Mouse (Mus musculus) neural tube, embryonic 11.5 days (tissue): Measurements from ENCODE around the gene Kctd10. TPM values are rescaled to one million over a fixed set of nuclear protein-coding genes. Genes with fewer than 3 reads are reported as not detected.

ENCODE experiments used
- ATAC-seq: fragments of 200-750 bp; cut with Nextera tagmentation; 2 replicates; pipeline ENCODE4 v1.8.0; 2017; ENCODE audit warnings: moderate number of reproducible peaks, mild to moderate bottlenecking, moderate TSS enrichment, moderate library complexity; ENCODE audit not compliant: insufficient read depth, low FRiP score, low TSS enrichment
- DNase-seq: peaks from one replicate; pipeline ENCODE4 v3.0.0-alpha.2; 2015; ENCODE audit warnings: low spot score
- H3K27ac ChIP-seq: fragments of 300-500 bp; sonication (generic); 2 replicates; pipeline ENCODE4 v1.5.1; 2014; ENCODE audit warnings: low read depth, mild to moderate bottlenecking, low read length
- H3K27me3 ChIP-seq: fragments of 300-500 bp; sonication (generic); 2 replicates; pipeline ENCODE4 v1.6.1; 2014; ENCODE audit warnings: mild to moderate bottlenecking, low read length, mixed read lengths; ENCODE audit not compliant: control insufficient read depth, insufficient read depth
- H3K36me3 ChIP-seq: fragments of 300-500 bp; sonication (generic); 2 replicates; pipeline ENCODE4 v1.6.1; 2014; ENCODE audit warnings: mild to moderate bottlenecking, low read length, moderate library complexity, mixed read lengths; ENCODE audit not compliant: control insufficient read depth, insufficient read depth
- H3K4me1 ChIP-seq: fragments of 300-500 bp; sonication (generic); 2 replicates; pipeline ENCODE4 v1.6.1; 2014; ENCODE audit warnings: low read length, mixed read lengths; ENCODE audit not compliant: control insufficient read depth, insufficient read depth
- H3K4me2 ChIP-seq: fragments of 300-500 bp; sonication (generic); 2 replicates; pipeline ENCODE4 v1.6.1; 2014; ENCODE audit warnings: low read depth, mild to moderate bottlenecking, moderate library complexity
- H3K4me3 ChIP-seq: fragments of 300-500 bp; sonication (generic); 2 replicates; pipeline ENCODE4 v1.5.1; 2014; ENCODE audit warnings: low read depth, low read length
- H3K9ac ChIP-seq: fragments of 300-500 bp; sonication (generic); 2 replicates; pipeline ENCODE4 v1.6.1; 2014; ENCODE audit warnings: mild to moderate bottlenecking, low read length
- H3K9me3 ChIP-seq: fragments of 300-500 bp; sonication (generic); 2 replicates; pipeline ENCODE4 v1.6.1; 2016; ENCODE audit warnings: low read length; ENCODE audit not compliant: control insufficient read depth
- WGBS: fragments of 180-500 bp; shearing (Covaris S2); extraction: QIAGEN DNeasy Blood & Tissue Kit; methylation state at CpG from one replicate; pipeline ENCODE4 v1.1.7; 2014; 5-methylcytosine and 5-hydroxymethylcytosine counted together
- microRNA-seq: library from miRNA; unstranded; fragments of <30 nt; microRNA quantifications from one replicate; pipeline ENCODE4, GENCODE M21; 2016
- polyA plus RNA-seq: library from polyadenylated mRNA; unstranded; fragments of >200 nt; fragmentation: Nextera tagmentation; extraction: Ambion mirVana; gene quantifications from 2 replicates; pipeline ENCODE4 v1.2.1, GENCODE M21; 2014

Kctd10 gene
- polyA plus RNA-seq, 1 experiment from 2014 or later: 120 TPM

GRCm38 (mm10) chr5:114347005-114347404, 33.3 kb downstream of the Kctd10 start:
- no peaks in the 10 kb centered on the region for H3K4me1 ChIP-seq
- no peak overlapping the region for H3K9ac ChIP-seq
- DNase-seq (no peak), ATAC-seq (no peak)
- H3K27me3 ChIP-seq: no peaks in the 10 kb centered on the region
- no peaks in the 10 kb centered on the region for H3K36me3 ChIP-seq
- H3K9me3 ChIP-seq: no peaks in the 10 kb centered on the region
- no peak overlapping the region for H3K27ac ChIP-seq
- H3K4me2 ChIP-seq: no peak overlapping the region
- 90% methylated on average over 10 of the region's 10 CpGs for WGBS
- no peak overlapping the region for H3K4me3 ChIP-seq

- Histone ChIP-seq H3K4me2 (no peak overlapping the region), H3K4me3 (no peak overlapping the region), H3K9ac (no peak overlapping the region), H3K36me3 (no peaks in the 10 kb centered on the region), H3K27me3 (no peaks in the 10 kb centered on the region), H3K4me1 (no peaks in the 10 kb centered on the region), H3K27ac (no peak overlapping the region), H3K9me3 (no peaks in the 10 kb centered on the region)
- ATAC-seq (no peak), DNase-seq (no peak)
- 63% methylated on average over 3 of the region's 3 CpGs for WGBS
These were observed 34.8 kb downstream of the Kctd10 start for GRCm38 (mm10) chr5:114345538-114345937.

GRCm38 (mm10) chr5:114343612-114344011, 36.7 kb downstream of the Kctd10 start:
- H3K36me3 ChIP-seq: no peaks in the 10 kb centered on the region
- no peak overlapping the region for H3K9ac ChIP-seq
- no peak overlapping the region for H3K27ac ChIP-seq
- no peaks in the 10 kb centered on the region for H3K27me3 ChIP-seq
- H3K4me1 ChIP-seq: no peaks in the 10 kb centered on the region
- 91% methylated on average over 7 of the region's 7 CpGs for WGBS
- H3K4me2 ChIP-seq: no peak overlapping the region
- H3K9me3 ChIP-seq: no peaks in the 10 kb centered on the region
- DNase-seq (no peak), ATAC-seq (no peak)
- no peak overlapping the region for H3K4me3 ChIP-seq

- Histone ChIP-seq H3K36me3 (no peaks in the 10 kb centered on the region), H3K4me2 (no peak overlapping the region), H3K9ac (no peak overlapping the region), H3K27ac (no peak overlapping the region), H3K9me3 (no peaks in the 10 kb centered on the region), H3K4me3 (no peak overlapping the region), H3K27me3 (no peaks in the 10 kb centered on the region), H3K4me1 (no peaks in the 10 kb centered on the region)
- DNase-seq (no peak), ATAC-seq (no peak)
- WGBS: 83% methylated on average over 5 of the region's 5 CpGs
These were observed 37.3 kb downstream of the Kctd10 start for GRCm38 (mm10) chr5:114342996-114343395.

- Histone ChIP-seq H3K9me3 (no peaks in the 10 kb centered on the region), H3K4me3 (no peak overlapping the region), H3K4me1 (0 out of 2 replicates have a peak, but pooled peaks cover 2% of the 10 kb centered on the region), H3K4me2 (no peak overlapping the region), H3K27me3 (no peaks in the 10 kb centered on the region), H3K9ac (no peak overlapping the region), H3K36me3 (no peaks in the 10 kb centered on the region), H3K27ac (no peak overlapping the region)
- 27% methylated on average over 16 of the region's 16 CpGs for WGBS
- no peak for ATAC-seq
- peak; percentile 73 for DNase-seq
These were observed 56.4 kb downstream of the Kctd10 start for GRCm38 (mm10) chr5:114323791-114324507.

- H3K27ac ChIP-seq: no peak overlapping the region
- no peaks in the 10 kb centered on the region for H3K27me3 ChIP-seq
- H3K36me3 ChIP-seq: no peaks in the 10 kb centered on the region
- H3K4me1 ChIP-seq: 0 out of 2 replicates have a peak, but pooled peaks cover 2% of the 10 kb centered on the region
- no peak for DNase-seq
- H3K4me2 ChIP-seq: no peak overlapping the region
- no peaks in the 10 kb centered on the region for H3K9me3 ChIP-seq
- no peak for ATAC-seq
- 61% methylated on average over 25 of the region's 25 CpGs for WGBS
- no peak overlapping the region for H3K9ac ChIP-seq
- no peak overlapping the region for H3K4me3 ChIP-seq
These were observed 57.1 kb downstream of the Kctd10 start for GRCm38 (mm10) chr5:114323105-114323790.

Small RNA genes within 50 kb of the gene (microRNA-seq; reads per million reads assigned to microRNA genes)
- not detected for gene Mir7027

Other genes with a start within 250 kb of the Kctd10 start
- 0.82 and 1.8 TPM in 2 replicates for gene Acacb, start 234.0 kb downstream of the Kctd10 start, polyA plus RNA-seq
- 1.7 and 1.9 TPM in 2 replicates for gene Foxn4, start 106.7 kb downstream of the Kctd10 start, polyA plus RNA-seq
- gene Myo1h, start 91.3 kb downstream of the Kctd10 start, polyA plus RNA-seq: 0.26 and 0.42 TPM in 2 replicates
- 57.5 and 60.5 TPM in 2 replicates for gene Ube3b, start 99 bp upstream of the Kctd10 start, polyA plus RNA-seq
- gene Mmab, start 63.6 kb upstream of the Kctd10 start, polyA plus RNA-seq: 25.1 and 29.2 TPM in 2 replicates
- gene Mvk, start 63.8 kb upstream of the Kctd10 start, polyA plus RNA-seq: 64.1 and 66.5 TPM in 2 replicates
- 5.0 and 7.5 TPM in 2 replicates for gene Fam222a, start 187.5 kb upstream of the Kctd10 start, polyA plus RNA-seq